Mouse (Mus musculus) brain, embryonic 18.5 days (tissue): ENCODE data around the gene Zfyve28.

Source experiments
- DNase-seq: peaks from one replicate; pipeline ENCODE4 v3.0.0-alpha.2; 2012; ENCODE audit warnings: low read depth, low spot score

Zfyve28 gene

GRCm38 (mm10) chr5:34183156-34183880 is 104.9 kb downstream of the Zfyve28 start:
- no peak for DNase-seq

- no peak for DNase-seq
Observed at GRCm38 (mm10) chr5:34182486-34182885, 105.8 kb downstream of the Zfyve28 start.

- no peak for DNase-seq
Observed at GRCm38 (mm10) chr5:34177821-34178220, 110.4 kb downstream of the Zfyve28 start.

GRCm38 (mm10) chr5:34177091-34177490 is 111.2 kb downstream of the Zfyve28 start:
- no peak for DNase-seq

- no peak for DNase-seq
Observed at GRCm38 (mm10) chr5:34176691-34177090, 111.6 kb downstream of the Zfyve28 start.

GRCm38 (mm10) chr5:34175403-34175694 is 112.9 kb downstream of the Zfyve28 start:
- no peak for DNase-seq

GRCm38 (mm10) chr5:34174550-34175402 is 113.5 kb downstream of the Zfyve28 start:
- no peak for DNase-seq

GRCm38 (mm10) chr5:34174021-34174420 is 114.2 kb downstream of the Zfyve28 start:
- no peak for DNase-seq

GRCm38 (mm10) chr5:34170726-34171125 is 117.5 kb downstream of the Zfyve28 start:
- no peak for DNase-seq

GRCm38 (mm10) chr5:34169954-34170353 is 118.3 kb downstream of the Zfyve28 start:
- no peak for DNase-seq

- peak; percentile 98 for DNase-seq
Observed at GRCm38 (mm10) chr5:34168950-34169891, 119.0 kb downstream of the Zfyve28 start, which contains the start of the genes Poln and Haus3. Poln (minus strand) TSS chr5:34169448. Haus3 (minus strand) TSS chr5:34169527.

GRCm38 (mm10) chr5:34167857-34168256 is 120.4 kb downstream of the Zfyve28 start:
- no peak for DNase-seq

GRCm38 (mm10) chr5:34165793-34166192 is 122.5 kb downstream of the Zfyve28 start:
- no peak for DNase-seq

- DNase-seq, result no peak
Observed at GRCm38 (mm10) chr5:34148476-34148875, 139.8 kb downstream of the Zfyve28 start.

- DNase-seq, result no peak
Observed at GRCm38 (mm10) chr5:34147554-34147953, 140.7 kb downstream of the Zfyve28 start.
